Mouse (Mus musculus) cerebellum, adult (tissue): ENCODE measurements around the gene Adam12.

Experiments
- ATAC-seq: cut with Nextera tagmentation; 2 replicates; pipeline ENCODE4 v1.9.2; 2017; ENCODE audit warnings: mild to moderate bottlenecking, moderate library complexity, mixed read lengths; ENCODE audit not compliant: insufficient number of reproducible peaks, low FRiP score, low TSS enrichment

The Adam12 gene

DNA sequence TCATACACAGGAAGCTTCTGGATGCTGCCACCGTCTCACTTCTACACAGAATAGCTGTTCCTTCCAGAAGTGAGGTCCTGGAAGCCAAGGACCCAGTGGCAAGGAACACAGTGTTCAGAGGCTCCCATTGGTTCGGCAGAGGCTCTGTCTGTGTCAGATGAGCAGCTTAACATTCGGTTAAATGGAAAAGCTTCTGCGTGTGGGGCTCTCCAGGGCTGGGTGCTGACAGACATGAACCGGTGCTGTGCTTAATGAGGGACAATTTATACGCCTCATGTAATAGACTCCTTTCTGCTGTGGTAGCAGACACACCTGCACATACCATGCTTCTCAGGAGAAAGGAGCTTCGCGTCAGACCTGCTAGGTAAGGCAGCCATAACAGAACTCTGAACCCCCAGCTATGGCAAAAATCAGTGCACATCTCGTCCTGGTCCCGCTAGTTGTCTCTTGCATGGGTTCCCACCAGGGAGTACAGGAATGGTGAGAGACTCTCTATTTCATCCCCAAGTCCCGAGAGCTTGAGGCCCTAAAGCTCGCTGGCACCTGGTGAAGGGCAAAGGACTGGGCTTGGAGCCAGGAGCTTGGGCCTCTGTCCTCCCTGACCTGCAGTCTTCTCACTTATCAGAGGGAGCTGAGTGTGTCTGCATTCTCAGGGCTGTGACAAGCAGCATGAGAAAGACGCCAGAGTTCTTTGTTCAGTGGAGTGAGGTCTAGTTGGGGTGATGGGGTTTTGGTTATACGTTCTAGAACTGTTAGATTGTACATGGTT is 280.0 kb downstream of the Adam12 start:
- no peak for ATAC-seq

DNA sequence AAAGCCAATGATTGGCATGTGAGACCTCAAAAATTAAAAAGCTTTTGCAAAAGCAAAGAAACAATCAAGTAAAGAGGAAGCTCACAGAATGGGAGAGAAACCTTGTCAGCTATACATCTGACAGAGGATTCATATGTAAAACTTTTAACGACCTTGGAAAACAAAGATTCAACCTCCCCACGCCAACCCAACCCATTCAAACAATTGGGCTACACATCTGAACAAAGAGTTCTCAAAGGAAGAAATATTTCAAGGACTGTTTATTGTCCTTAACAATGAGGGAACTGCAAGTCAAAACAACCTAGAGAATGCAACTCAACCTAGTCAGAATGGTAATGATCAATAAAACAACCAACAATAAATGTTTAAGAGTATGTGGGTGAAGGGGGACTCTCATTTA is 284.6 kb downstream of the Adam12 start:
- ATAC-seq, result no peak

DNA sequence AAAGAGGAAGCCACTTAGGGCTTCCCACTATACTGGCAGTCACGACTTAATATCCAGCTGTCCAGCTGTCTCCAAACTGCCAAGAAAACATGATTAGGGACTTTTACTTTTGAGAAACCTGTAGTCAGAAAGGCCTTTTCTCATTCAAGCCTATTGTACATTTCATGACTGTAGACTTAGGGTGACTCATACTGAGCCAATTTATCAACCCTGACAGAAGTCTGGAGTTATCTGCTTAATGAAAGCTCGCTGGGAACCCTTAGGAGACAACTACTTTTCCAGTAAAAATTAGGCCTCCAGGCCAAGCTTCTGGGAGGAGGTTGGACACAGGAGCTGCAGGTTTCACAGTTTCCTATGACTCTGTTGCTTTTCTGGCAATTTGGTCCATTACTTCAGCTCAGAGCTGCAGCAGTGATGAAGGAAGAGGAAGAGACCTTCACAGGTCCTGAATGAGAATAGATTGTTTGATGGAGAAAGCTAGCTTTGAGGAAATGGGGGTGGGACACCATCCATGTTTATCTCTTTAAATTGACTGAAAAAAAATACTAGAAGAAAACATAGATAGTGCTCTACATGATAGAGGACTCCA is 285.1 kb downstream of the Adam12 start:
- no peak for ATAC-seq

DNA sequence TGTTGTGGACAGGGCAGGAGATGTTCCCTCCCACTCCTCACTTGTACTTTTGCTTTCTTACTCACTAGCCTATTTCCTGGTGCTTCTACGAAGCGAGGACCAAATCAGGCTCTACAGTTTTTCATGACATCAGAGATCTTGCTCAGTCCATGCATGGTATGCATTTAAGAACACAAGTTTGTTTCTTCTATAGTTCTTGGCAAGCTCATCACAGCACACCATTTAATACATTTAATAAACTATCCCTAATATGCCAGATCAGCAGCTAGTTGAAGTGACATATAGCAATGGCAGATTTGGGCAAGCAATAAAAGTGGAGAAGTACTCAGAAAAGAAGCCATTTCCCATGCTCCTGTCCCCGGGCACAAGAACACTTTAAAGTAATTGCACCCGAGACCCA is 285.8 kb downstream of the Adam12 start:
- no peak for ATAC-seq

DNA sequence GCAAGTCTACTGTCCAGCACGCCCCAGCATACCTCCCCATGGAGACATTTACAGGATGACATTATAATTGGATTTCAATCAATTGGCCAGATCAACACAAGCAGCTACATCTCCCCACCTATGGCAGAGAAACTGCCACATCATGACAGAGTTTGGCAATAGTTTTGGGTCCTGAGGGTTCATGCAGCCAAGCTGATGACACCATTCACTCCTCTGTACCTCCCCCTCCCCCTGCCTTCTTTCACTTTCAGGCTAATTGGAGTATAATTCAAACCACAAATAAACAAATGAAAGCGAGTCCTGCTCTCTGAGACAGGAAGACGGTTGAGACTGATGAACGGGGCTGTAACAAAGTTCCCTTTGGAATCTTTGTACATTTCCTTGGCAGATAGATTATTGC is 291.5 kb downstream of the Adam12 start:
- ATAC-seq, result no peak

DNA sequence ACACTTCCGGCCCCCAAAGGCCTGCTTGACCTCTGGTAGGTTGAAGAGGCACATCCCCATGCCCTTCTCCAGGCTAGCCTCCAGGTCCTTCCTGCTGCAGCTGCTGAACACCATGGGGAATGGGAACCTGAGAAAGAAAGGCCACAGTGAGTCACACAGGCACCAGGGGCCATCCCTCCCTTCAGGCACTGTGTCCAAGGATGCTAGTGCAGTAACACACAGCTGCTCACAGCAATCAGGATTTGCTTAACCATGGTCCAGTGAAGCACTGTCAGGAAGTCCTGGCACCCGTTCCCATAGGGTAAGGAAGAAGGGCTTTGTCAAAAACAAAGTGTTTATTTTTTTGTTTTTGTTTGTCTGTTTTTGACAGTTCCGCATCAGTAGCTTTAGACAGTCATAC is 294.5 kb downstream of the Adam12 start:
- no peak for ATAC-seq

DNA sequence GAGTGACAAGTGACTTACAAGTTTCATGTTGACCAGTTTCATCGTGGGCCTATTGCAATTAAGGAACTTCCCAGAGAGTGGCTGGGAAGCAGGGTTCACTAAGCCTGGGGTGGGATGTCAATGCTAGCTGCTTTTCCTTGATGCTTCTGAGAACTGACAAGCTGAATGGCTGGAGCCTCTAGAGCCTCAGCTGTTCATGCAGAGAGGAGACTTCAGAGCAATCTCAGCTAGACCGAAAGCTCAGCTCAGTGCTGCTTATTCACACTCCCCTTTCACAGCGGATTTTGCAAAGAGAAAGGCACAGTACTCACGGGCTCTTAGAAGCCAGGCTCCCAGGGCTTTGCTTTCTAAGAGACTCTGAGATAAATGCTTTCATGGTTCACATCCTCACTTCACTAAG is 295.6 kb downstream of the Adam12 start:
- no peak for ATAC-seq

DNA sequence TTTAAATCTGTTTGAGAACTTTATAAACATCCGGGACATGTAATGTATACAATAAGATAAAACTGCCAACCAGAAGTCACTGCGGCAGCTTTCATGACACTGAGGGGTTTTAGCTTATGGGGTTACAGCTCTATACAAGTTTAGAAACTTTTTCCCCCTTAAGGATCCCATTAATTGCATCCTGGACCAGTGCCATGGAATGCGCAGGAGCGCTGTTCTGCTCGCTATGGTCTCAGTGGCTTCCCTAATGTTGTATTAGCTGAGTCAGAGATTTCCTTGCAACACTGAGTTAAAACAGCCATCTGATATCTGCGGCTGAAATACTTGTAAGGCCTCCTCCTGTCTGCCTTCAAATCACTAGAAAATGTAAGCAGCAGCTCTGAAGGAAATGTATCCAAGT is 298.6 kb downstream of the Adam12 start:
- ATAC-seq, result no peak

DNA sequence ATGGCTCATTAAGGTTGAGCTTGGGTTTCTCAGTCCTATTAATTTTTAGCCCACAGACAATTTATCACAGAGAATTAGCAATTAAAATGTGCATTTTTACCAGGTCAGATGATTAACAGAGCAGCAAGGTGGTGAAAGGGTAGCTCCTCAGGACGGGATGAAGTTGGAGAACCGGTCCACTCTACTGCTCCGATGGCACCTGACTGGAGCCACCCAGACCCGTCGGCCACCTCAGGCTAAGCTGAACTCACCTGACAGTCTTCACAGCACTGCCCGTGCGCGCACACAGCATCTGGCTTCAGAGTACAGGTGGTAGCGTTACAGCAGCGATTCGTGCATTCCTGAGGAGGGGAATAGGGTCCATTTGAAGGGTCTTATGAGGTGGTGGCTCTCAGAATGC is 300.5 kb downstream of the Adam12 start:
- no peak for ATAC-seq

DNA sequence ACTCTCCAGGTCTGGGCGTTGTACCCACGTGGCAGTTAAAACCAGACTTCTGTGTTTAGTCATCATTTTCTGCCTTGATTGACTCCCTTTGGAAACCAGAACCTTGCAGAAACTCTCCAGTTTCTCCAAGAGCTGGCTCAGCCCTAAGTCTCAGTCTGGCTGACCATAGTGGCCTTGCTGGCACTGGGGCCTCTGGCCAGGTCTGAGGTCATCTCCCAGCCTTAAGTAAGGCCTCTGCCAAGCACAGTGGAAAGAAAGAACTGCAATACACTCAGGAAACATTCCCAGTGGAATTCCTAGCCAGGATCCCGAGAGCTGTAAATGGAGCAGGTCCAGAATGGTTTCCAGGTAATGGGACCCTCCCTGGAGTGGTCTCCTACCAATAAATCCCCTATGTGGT is 303.0 kb downstream of the Adam12 start:
- ATAC-seq, result no peak

DNA sequence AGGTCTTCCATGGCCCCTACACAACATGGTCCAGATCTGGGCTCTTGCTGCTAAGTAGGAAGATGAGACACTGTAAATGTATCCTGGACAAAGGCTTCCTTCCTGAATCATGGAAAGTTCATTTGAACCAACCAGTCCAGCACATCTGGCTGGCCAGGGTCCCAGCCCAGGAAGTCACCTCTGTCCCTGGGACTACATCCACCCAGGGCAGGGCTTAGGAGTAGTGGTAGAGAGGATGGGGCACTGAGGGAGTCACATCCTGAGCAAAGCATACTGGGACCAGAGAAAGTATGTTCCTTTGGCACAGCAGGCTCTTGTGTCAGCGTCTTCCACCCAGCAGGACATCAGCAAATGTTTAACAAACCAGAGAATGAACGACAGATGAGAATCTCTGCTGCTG is 306.2 kb downstream of the Adam12 start:
- ATAC-seq, result no peak

DNA sequence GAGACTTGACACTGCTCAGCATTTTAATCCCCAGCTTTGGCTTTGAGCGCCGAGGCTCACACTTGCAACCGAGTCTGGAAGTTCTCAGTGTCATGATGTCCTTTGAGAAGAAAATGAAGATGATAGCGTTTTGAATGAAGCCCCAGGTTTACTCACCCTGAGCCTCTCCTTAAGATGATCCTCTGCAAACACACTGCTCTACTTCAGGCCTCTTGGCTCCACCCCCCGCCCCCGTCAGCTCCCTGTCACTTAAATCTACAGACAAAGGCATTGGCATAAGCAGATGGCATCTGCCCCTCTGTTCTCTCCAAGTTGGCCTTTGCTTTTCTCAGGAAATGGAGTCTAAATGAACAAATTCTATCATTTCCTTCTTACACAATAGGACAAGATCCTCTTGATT is 308.0 kb downstream of the Adam12 start:
- no peak for ATAC-seq

DNA sequence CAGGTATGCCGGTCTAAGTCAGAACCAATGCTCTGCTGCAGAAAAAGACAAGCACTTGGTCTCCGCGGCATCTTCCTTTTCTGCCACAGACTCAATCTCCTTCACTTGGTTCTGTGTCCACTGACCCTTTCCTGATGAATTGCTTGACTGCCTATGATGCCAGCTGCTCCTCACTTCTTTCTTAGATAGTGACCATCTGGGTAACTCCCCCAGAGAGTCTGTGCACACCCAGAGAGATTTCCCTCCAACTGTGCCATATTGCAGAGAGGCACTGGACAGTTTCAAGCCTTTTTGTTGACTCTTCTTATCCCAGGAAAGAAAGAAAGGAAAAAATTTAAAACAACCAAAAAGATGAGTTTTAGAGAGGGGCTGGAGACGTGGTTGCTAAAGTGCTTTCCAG is 310.7 kb downstream of the Adam12 start:
- no peak for ATAC-seq

DNA sequence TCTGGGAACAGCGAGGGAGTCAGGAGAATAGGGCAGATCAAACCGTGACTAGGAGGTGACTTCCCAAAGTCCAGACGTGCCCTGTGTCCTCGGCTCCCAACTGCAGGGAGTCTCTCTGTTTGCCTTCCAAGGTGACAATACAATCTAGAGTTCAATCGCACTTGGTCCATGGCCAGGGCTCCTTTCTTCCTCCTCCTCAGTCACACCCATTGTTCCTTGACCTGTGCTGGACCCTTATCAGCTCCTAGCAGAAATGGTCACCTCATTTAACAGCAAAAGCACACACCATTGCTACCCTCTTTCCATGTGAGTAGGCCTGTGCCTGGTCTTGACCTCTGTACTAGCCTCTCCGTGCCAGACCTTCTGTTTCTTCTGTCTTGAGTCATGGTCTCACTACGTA is 311.2 kb downstream of the Adam12 start:
- ATAC-seq, result no peak

DNA sequence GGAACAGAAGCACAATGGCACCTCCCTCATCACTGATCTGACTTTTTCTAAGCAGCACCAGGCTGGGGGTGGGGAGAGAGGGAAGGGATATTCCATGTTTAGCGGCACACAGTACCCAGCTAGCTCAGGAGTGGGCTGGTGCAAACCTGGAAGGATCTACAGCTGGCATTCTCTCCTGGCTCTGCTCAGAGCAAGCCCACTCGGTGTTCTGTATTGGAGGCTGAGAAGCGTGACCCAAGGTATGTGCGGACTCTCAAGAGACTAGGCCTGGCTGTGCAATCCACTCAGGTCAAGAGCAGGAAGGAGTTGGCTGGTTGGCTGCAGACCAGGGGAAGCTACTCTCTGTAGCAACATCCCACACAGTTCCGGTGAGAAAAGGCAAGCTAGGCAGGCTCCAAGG is 312.0 kb downstream of the Adam12 start:
- ATAC-seq, result no peak

DNA sequence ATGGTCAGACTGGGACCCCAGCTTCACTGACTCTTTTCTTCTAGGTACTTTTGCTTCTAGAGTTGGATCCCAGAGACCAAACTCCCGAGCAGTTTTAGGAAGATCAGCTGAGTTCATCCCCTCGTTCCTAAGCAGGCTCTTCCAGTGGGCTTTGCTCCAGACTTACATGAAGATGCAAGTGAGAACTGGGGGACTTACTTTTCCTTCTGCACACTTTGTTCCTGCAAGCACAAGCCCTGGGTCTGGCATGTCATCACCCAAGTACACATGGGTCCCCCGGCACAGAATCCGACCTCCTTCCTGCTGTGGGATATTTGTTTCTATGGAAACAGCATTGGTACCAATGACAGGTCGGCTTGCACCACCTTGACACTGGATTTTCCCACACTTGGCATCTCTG is 312.6 kb downstream of the Adam12 start:
- no peak for ATAC-seq

DNA sequence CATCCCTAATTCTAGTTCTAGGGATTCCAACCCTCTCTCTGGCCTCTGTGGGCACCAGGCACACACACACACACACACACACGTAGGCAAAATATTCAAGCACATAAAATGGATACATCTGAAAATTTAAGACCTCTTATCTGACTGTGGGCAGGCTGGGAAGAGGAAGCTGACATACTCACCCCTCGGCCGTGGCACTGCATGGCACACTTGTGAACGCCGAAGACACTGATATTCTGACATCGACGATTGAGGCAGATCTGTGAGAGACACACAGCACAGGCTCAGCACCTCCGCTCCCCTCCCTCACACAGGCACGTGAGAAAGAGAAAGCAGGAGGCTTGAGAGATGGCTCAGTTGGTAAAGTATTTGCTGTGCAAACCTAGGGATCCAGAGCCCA is 315.7 kb downstream of the Adam12 start:
- no peak for ATAC-seq

DNA sequence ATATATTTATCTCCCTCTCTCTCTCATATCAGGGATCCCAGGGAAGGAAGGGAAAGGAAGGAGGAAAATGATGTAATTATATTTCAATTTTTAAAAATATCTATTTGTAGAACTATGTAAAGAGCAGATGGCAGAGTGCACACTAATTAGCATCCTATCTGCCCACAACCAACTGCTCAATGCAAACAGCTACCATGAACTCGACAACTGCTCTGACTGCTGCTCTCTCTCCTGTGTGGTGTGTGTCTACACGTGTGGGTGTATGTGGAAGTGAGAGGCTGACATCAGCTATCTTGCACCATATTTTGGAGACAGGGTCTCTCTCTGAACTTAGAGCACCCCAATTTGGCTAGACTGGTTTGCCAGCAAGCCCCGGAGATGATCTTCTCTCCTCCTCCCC is 320.1 kb downstream of the Adam12 start:
- no peak for ATAC-seq

DNA sequence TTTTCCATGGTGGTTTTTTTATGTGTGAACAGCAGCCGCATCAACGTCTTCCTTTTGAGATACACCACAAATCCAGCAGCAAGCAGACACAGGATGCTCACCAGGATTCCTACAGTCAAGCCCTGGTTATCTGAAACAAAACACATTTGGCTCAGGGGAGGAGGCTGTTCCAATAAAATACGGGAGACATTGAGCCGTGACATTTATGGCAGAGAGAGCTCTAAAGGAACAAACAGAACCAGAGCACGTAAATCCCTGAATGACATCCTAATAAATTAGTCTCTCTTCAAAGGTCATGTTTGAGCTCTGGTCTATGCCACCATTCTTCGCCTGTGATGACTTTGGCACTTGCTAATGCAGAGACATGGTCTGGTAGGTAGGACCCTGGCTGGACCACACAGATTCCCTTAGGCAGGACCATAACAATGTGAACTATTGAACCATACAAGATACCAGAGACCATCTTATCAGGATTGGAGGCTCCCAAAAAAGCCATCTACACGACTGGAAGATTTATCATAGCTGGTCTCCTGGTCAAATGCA is 322.0 kb downstream of the Adam12 start:
- no peak for ATAC-seq

DNA sequence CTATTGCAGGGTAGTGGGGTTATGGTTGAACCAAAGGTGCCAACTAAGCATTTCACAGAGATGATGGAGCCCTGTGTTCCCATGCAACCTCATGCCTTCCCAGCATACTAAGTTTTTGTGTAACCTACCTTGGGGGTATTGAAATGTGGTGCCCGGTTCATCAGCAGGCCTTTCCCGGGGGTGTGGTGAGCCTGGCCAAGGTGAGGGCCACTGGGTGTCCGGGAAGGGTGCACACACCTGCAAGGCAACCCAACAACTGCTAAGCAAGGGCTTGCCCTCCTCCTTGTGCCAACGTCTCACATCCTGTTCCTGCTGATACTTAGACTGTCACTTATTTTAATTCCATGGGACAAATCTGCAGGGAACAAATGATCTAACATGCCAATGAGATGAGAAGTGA is 323.0 kb downstream of the Adam12 start:
- ATAC-seq, result no peak

DNA sequence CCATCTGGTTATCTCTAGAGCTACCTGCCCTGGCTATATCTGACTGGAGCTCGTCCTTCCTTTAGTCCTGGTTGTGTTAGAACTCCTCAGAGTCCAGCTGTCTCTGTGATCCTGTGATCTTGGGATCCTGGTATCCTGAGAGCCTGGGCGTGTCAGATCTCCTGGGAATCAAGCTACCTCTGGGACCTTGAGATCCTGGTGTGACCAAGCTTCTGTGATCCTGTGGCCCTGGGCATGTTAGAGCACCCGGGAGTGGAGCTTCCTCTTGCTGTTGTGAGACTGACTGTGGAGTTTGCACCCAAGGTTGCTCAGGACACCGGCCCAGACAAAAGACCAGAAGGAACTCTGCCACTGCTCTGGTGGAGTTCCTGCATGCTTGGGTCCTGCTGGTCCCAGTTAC is 332.6 kb downstream of the Adam12 start:
- no peak for ATAC-seq

DNA sequence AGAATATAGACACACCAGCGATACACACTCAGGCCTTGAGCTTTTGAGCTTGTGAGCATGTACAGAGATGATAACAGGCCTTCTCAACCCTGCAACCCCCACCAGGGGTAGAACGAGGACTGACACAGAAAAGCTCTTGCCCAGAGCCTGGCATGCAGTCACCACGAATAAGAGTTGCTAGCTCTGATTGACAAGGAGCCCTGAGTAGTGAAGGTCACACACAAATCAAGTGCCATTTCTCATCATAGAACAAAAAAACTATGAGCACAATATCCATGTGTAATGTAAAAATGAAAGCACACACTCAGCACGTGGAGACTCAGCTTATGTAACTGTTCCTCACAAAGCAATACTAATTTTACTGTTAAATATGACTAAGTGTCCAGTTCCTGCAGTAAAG is 340.1 kb downstream of the Adam12 start:
- no peak for ATAC-seq
